Mouse (Mus musculus) kidney, adult 2 months (tissue): ENCODE results near the gene Trim33. TPM values are rescaled to one million over a fixed set of nuclear protein-coding genes. Genes with fewer than 3 reads are reported as not detected.

Source experiments
- DNase-seq: peaks from one replicate; pipeline ENCODE4 v3.0.0; 2021
- H3K27ac ChIP-seq: fragments of 200-500 bp; 2 replicates; pipeline ENCODE4 v1.5.1; 2012; ENCODE audit warnings: low read depth, low read length, control low read depth, inconsistent platforms; ENCODE audit not compliant: insufficient read depth
- H3K27me3 ChIP-seq: fragments of 200-500 bp; replicated peaks from 2 replicates; pipeline ENCODE4 v1.6.1; 2012; ENCODE audit warnings: mild to moderate bottlenecking, moderate library complexity, low read length, inconsistent platforms; ENCODE audit not compliant: control insufficient read depth, insufficient read depth
- H3K36me3 ChIP-seq: fragments of 200-500 bp; 2 replicates; pipeline ENCODE4 v1.6.1; 2012; ENCODE audit warnings: mild to moderate bottlenecking, moderate library complexity, low read length, inconsistent platforms; ENCODE audit not compliant: control insufficient read depth, insufficient read depth
- H3K4me1 ChIP-seq: fragments of 200-500 bp; 2 replicates; pipeline ENCODE4 v1.6.1; 2011; ENCODE audit warnings: low read length; ENCODE audit not compliant: control insufficient read depth, insufficient read depth
- H3K4me3 ChIP-seq: fragments of 200-500 bp; 2 replicates; pipeline ENCODE4 v1.5.1; 2011; ENCODE audit warnings: mild to moderate bottlenecking, low read depth, low read length, control low read depth; ENCODE audit not compliant: insufficient read depth
- CTCF ChIP-seq: fragments of 200-500 bp; conservative IDR thresholded peaks from 2 replicates; pipeline ENCODE4 v1.5.1; 2011; ENCODE audit warnings: low read depth, mild to moderate bottlenecking, control low read depth, low read length, moderate library complexity, mixed read lengths; ENCODE audit not compliant: insufficient read depth, insufficient read length
- POLR2A ChIP-seq: fragments of 200-500 bp; IDR thresholded peaks from one replicate; pipeline ENCODE4 v1.6.1; 2011; ENCODE audit warnings: low read depth, low read length, control low read depth
- WGBS: fragments of 180-500 bp; shearing (Covaris S2); methylation state at CpG from one replicate; pipeline ENCODE4 v1.1.7; 2018; 5-methylcytosine and 5-hydroxymethylcytosine counted together
- polyA plus RNA-seq: library from polyadenylated mRNA; depleted of rRNA; stranded (reverse); fragments of >200 nt; gene quantifications from 2 replicates; pipeline ENCODE4 v1.2.3, GENCODE M21; 2012

Trim33 gene
- polyA plus RNA-seq, 1 experiment = 10.9 TPM

DNA sequence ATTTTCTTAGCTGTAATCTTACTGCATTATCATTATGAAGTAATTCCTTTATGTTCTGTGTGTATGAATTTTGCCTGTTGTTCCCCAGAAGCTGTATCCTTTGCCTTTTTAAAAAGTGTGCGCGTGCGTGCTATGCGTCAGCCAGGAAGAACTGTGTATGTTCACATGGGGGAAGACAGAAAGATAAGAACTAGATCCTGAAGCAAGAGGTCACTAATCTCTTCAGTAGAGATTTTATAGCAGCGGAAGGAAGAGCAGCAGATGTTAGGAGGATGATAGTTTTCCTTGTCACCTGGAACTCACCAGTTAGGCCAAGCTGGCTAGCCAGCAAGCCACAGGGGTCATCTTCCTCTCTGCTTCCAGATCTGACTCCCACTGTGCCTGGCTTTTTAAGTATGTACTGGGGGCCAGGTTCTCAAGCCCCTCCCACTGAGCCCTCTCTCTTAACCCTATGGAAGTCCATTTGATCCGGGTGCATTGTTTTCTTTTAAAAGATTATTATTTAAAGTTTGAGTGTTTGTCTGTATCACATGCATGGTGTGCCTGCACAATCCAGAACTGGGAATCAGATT, 26.4 kb downstream of the Trim33 start:
- H3K27me3 ChIP-seq = no peaks in the 10 kb centered on the region
- TF ChIP-seq POLR2A (no peak), CTCF (no peak)
- WGBS = 71% methylated on average over 6 of the region's 6 CpGs
- DNase-seq = no peak
- H3K36me3 ChIP-seq = no peaks in the 10 kb centered on the region
- H3K4me3 ChIP-seq = no peak overlapping the region
- H3K4me1 ChIP-seq = peaks cover 5% of the 10 kb centered on the region; the same call in 1 of the 2 replicates
- no peak overlapping the region for H3K27ac ChIP-seq

DNA sequence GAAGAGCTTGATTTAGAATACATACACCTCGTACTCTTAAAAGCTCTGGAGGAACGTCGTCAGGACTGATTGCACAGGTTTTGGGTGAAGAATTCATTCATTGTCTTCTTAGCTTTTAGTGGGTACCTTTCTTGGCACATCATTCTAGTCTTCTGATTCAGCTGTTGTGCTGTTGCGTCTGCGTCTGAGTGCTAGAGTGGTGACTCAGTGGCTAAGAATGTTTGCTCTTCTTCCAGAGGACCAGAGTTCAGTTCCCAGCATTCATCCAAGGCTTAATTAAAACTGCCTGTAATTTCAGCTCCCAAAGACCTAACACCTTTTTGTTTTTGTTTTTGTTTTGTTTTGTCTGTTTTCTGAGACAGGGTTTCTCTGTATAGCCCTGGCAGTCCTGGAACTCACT, 30.2 kb downstream of the Trim33 start:
- no peaks in the 10 kb centered on the region for H3K27me3 ChIP-seq
- DNase-seq = no peak
- no peak for TF ChIP-seq POLR2A
- TF ChIP-seq CTCF = no peak
- H3K4me3 ChIP-seq = no peak overlapping the region
- no peaks in the 10 kb centered on the region for H3K36me3 ChIP-seq
- no peaks in the 10 kb centered on the region for H3K4me1 ChIP-seq
- no peak overlapping the region for H3K27ac ChIP-seq
- 72% methylated on average over 5 of the region's 5 CpGs for WGBS

DNA sequence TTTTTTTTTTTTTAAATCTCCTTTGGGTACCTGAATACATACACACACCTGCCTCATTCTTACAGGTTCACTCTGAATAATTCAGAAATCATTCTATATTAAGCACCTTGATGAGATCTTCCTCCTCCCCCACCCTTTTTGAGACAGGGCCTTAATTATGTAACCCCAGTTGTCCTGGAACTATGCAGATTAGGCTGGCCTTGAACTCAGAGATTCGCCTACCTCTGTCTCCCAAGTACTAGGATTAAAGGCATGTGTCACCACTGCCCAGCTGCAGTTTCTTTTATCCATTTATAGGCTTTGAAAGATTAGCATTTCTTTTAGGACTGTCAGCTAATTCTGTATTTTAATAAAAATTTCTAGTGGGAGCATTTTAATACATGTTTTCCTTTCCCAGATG, 30.7 kb downstream of the Trim33 start:
- Histone ChIP-seq H3K27me3 (no peaks in the 10 kb centered on the region), H3K36me3 (no peaks in the 10 kb centered on the region), H3K4me3 (no peak overlapping the region), H3K27ac (no peak overlapping the region), H3K4me1 (no peaks in the 10 kb centered on the region)
- no peak for DNase-seq
- TF ChIP-seq POLR2A (no peak), CTCF (no peak)
- 78% methylated on average over 1 of the region's 1 CpGs for WGBS

DNA sequence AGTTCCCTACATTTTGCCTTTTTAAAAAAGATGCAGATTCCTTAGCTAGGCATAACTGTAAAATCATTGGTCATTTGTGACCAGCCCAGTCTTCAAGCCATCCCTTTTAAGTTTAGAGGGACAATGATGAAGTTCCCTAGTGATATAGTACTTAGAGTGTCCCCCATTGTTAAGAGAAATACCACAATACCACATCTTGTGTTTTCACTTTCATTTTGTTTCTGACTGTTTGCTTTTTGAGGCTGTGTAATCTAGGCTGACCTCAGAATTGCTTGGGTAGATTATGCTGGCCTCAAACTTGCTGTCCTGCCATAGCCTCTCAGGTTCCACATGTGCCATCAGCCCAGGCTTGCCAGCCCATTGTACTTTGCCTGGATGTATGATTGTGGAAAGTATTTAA, 35.2 kb downstream of the Trim33 start:
- DNase-seq = no peak
- TF ChIP-seq CTCF = no peak
- no peak for TF ChIP-seq POLR2A
- Histone ChIP-seq H3K36me3 (no peaks in the 10 kb centered on the region), H3K27ac (no peak overlapping the region), H3K27me3 (no peaks in the 10 kb centered on the region), H3K4me1 (no peaks in the 10 kb centered on the region), H3K4me3 (no peak overlapping the region)

DNA sequence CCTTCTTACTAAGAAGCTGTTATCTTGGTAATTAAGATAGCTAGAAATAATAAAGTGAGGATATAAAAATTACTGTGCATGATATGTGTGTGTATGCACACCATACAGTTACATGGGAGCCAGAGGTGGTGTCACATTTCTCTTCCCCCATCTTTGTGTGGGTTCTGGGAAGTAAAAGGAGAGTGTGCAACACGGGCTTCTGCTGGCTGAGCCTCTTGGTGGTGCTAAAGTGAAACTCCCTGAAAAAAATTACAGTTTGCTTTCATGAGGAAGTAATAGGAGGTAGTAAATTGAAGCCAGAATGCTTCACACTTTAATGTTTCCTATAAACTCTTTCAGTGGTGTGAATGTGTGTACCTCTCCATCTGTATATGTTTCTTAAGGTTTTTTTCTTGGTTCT, 56.3 kb downstream of the Trim33 start:
- TF ChIP-seq CTCF (no peak), POLR2A (no peak)
- Histone ChIP-seq H3K27ac (no peak overlapping the region), H3K27me3 (no peaks in the 10 kb centered on the region), H3K36me3 (peaks cover 6% of the 10 kb centered on the region), H3K4me3 (no peak overlapping the region), H3K4me1 (no peaks in the 10 kb centered on the region)
- WGBS = 40% methylated on average over 1 of the region's 1 CpGs
- DNase-seq = no peak

DNA sequence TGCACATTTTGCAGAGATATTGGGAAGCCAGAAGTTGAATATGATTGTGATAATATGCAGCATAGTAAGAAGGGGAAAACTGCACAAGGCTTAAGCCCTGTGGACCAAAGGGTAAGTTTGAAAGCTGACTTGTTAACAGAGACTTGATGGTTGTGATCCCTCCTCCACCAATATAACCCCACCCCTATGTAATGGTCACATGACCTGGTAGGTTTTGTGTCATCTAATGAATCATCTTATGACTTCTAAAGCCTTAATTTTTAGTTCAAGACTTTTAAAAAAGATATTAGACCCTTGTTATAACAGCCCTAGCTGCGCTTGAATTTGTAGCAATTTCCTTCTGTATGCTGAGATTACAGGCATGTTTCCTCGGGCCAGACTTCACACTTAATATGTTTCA, 67.6 kb downstream of the Trim33 start:
- whole genome bisulfite sequencing = 89% methylated on average over 2 of the region's 2 CpGs
- Histone ChIP-seq H3K27me3 (no peaks in the 10 kb centered on the region), H3K4me1 (no peaks in the 10 kb centered on the region), H3K36me3 (peaks cover 8% of the 10 kb centered on the region), H3K4me3 (no peak overlapping the region), H3K27ac (no peak overlapping the region)
- TF ChIP-seq CTCF (no peak), POLR2A (no peak)
- no peak for DNase-seq

DNA sequence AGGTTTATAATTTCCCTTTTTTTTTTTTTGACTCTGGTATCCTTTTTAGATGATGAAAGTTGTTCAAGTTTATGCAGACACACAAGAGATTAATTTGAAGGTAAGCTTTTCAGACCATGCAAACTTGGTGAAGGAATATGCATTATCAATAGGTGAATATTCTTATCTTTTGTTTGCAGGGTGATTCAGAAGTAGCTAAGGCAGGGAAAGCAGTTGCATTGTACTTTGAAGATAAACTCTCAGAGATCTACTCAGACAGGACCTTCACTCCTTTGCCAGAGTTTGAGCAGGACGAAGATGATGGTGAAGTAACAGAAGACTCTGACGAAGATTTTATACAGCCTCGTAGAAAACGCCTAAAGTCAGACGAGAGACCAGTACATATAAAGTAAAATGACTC, 74.4 kb downstream of the Trim33 start:
- 94% methylated on average over 5 of the region's 5 CpGs for WGBS
- Histone ChIP-seq H3K27me3 (no peaks in the 10 kb centered on the region), H3K4me3 (no peak overlapping the region), H3K27ac (no peak overlapping the region), H3K36me3 (peaks cover 4% of the 10 kb centered on the region; the same call in 1 of the 2 replicates), H3K4me1 (no peaks in the 10 kb centered on the region)
- TF ChIP-seq CTCF (no peak), POLR2A (no peak)
- no peak for DNase-seq
